Mouse (Mus musculus) A20 (cell line): ENCODE data around the gene Sf3b1.
"Not testable (repeated sequence)": the region's sequence is repeated elsewhere in the genome, so short reads cannot be mapped to it uniquely, and the experiment has no call there.

Source experiments
- DNase-seq: peaks from one replicate; pipeline ENCODE4 v3.0.0-alpha.2; 2011; ENCODE audit warnings: low read depth, low spot score

Sf3b1 gene

DNA sequence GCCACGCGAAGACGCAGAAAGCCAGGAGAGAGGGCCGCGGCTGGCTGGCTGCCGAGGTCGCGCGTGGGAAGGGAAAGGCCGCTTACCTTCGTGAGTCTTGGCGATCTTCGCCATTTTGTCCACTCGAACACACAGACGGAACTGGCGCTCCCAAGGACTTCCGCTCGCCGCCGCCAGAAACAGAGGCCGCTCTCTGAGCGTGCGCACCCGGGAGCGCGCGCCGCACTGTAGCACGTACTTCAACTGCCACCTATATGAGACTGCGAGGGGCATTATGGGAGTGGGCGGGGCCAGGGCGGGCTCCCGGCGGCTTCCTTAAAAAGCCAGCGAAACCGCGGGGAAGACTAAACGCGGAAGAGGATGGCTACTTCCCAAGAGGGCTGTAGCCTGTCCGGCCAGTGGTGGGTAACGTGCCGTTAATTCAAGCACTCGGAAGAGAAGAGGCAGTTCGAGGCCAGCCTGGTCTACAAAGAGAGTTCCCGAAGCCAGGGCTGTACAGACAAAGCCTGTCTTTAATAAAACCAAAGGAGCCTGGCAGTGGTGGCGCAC lies at the start of gene Sf3b1:
Gene Sf3b1, minus strand, starts transcription at position 229 of the 549 bp plus-strand sequence.
- peak; percentile 99 for DNase-seq

DNA sequence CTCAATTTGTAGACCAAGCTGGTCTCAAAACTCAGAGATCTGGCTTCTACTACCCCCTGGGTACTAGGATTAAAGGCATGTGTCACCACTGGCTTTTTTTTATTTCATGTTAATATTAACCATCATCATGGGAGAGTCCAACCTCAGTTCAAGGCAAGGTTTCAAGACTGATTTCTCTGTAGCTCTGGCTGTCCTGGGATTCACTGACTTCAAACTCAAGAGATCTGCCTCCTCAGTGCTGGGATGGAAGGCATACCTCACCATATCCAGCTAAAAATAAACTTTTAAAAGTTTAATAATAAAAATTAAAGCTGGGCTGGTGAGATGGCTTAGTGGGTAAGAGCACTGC lies 49.1 kb upstream of the Sf3b1 start:
- no peak for DNase-seq

DNA sequence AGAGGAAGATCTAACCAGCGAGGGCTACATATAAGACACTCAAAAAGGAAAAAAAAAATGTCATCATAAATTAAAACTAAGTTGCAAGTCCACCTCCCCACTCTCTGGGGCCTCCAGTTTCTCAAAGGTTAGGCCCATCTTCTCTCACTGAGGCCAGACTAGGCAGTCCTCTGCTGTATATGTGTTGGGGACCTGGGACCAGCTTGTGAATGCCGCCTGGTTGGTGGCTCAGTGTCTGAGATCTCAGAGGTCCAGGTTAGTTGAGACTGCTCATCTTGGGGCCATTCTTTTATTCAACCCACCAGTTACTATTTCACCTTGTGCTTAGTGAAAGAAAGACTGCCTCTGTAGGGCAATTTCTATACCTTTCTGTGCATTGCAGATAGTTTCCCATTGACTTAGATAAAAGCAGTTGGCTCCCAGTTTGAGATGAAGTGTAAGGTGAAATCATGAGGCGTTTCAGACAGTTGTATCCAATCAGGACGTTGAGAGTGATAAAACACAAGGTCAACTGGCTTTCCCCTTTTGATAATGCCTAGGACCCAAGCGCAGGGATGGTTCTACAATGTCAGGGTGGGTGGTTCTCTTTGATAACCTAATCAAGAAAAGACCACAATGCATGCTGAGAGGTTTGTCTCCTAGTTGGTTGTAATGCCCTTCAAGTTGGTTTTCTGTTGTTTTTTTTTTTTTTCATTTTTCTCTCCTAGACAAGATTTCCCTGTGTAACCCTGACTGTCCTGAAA lies 48.5 kb upstream of the Sf3b1 start:
- DNase-seq: no peak

DNA sequence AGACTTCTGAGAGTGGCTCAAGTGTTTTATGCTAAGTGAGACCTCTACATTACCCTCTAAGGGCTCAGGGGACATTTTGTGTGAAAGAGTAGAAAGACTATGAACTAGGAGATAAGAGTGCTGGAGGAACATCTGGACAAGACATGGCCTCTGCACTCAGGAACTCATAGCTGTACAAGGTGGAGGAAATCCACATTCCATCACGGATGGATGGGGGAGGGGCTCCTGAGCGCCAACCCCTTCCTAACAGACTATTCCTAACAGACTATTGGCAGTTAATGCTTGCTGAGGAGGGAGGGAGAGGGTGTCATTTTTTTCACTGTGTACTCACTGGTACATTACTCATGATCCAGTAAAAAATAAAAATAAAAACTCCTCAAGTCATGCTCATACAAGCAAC lies 47.5 kb upstream of the Sf3b1 start:
- DNase-seq: no peak

DNA sequence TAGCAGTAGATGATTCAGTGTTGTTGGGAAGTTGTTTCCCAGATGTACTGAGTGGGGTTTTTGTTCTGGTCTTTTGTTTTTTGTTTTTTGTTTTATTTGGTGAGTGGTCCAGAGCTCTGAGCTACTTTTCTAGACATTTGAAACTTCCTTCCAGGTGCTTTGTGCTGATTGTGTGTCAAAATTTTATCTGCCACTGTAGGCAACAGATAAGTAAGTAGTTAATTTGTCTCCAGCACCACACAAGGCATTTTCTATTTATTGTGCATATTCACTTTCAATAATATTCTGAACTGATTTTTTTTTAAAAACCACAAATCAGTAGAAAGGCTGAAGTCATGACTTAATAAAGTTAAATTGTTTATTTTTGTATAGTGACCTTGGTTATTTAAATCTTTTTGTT lies 45.0 kb upstream of the Sf3b1 start:
- not testable (repeated sequence) for DNase-seq

DNA sequence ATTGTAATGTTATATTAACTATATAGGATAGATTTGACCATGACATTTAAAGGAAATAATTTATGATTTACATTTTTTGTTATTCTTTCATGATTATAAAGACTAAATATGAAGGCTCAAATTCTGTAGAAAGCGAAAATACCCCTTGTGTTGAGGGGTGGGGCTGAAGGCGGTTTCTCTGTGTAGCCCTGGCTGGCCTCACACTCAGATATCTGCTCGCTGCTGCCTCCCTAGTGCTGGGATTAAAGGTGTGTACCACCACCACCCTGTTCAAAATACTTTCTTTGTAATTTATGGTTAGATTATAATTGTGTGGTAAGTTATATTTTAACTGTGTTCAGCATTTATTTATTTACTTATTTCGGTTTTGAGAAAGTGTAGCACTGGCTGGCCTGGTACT lies 34.5 kb upstream of the Sf3b1 start:
- DNase-seq: no peak

DNA sequence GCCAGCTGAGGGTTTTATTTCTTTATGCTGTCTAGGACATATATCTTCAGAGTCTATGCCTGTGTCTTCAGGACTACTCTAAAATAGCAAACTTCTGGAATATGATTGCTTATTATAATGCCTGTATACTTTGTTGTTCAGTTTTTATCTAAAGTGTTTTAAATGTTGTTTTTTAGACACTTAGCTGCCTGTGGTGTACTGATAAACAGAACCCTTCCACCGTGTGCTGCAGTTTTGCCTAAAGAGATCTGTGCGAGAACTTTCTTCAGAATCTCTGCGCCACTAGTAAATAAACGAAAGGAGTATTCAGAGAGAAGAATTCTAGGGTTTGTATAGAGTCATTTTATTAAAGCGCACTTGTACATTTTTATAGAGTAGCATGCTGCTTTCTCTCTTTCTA lies 33.8 kb upstream of the Sf3b1 start:
- no peak for DNase-seq

DNA sequence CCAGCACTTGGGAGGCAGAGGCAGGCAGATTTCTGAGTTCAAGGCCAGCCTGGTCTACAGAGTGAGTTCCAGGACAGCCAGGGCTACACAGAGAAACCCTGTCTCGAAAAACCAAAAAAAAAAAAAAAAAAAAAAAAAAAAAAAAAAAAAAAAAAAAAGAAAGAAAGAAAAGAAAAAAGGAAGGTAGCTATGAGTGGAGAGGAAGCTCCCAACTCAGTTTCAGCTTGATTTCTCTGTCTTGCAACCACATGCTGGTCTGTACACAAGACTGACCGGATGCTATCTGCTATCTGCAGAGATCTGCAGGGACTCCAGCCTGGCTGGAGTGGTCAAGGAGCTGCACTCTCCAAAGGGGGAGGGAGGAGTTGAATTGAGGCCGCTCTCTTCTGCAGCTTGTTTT lies 31.1 kb upstream of the Sf3b1 start:
- not testable (repeated sequence) for DNase-seq

DNA sequence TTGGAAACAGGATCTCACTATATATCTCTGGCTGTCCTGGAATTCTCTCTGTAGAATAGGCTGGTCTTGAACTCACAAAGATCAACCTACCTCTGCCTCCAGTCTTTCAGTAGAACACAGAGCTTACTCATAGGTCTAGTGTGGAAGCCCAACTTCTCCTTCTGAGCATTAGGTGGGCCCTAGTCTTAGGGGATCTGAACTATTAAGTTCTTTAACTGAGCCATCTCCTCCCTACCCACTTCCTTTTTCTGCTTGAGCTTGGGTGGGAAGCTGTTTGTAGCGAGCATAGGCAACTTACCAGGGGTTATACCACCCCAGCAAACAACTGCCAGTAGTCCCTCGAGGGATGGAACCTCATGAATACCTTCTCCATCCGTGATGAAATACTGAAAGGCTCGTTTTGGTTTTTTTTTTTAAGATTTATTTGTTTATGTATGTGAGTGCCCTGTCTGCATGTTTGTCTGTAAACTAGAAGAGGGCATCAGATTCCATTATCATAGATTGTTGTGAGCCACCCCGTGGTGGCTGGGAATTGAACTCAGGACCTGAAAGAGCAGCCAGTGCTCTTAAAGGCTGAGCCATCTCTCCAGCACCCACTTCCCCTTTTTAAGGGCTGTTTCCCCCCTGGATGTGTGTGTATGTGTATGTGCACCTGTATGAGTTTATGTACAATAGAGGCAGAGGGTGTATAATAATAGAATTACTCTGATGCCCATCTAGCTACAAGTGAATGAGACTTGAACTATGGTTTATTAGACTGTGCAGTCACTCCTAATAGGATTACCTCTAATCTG lies 28.2 kb upstream of the Sf3b1 start:
- DNase-seq: peak; percentile 75

DNA sequence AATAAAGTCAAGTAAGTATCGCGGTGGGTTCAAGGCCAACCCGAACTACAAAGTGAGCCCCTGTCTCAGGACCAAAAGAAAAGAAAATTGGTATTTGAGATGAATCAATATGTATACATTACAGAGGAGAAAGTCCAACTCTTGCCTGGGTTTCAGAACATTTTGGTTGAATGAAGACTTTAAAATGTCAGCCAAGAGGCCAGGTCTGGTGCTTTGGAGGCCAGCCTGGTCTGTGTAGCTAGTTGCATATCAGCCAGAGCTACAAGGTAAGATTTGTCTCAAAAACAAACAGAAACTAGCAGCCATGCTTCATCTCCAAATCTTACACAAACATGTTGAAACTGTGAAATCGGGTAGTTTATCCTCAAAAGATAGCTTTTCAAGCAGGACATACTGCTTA lies 26.3 kb upstream of the Sf3b1 start:
- DNase-seq: peak; percentile 28

DNA sequence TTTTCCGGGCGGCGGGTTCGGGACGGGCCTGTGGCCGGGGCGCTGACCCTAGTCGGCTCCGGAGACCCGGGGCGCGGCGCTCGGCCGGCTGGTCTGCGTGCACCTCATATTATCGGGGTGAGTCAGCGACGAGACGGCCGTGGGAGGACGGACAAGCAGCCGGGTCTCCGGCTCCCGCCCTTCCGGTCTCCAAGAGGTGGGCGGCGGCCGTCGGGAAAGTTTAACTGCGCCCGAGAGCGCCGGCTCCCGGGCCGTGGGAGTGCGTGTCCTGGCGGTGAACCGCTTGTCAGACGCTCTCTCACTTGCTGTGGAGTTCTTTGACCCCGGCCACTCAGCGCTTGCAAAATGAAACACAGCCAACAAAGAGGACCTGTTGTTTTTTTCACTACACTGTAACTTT lies 25.7 kb upstream of the Sf3b1 start:
- DNase-seq: no peak

DNA sequence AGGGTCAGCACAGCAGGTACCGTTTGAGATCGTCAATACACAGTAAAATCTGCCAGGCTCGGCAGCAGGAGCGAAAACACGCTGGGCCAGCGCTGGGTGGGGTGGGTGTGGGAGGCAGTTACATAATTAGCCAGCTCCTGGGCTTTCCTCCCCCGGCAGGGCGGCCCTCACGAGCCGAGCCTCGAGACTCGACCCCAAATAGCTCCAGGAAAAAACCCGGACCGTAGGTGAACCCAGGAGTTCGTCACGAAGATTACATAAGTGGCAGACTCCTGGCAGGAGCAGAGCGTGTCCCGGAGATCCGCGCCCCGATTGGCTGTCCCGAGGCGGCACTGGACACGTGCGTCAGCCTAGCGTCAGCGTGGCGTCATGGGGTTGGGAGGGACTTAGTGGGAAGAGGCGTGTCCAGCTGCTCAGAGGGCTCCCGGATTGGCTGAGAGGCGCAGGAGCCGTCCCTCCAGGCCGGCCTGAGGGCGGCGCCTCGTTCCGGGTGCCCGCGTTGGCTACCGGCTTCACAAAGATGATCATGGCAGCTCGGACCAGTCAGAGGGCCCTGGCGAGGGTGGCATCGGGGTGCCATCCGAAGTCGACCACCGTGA lies 25.2 kb upstream of the Sf3b1 start, which contains the start of gene Coq10b:
Gene Coq10b, plus strand, starts transcription at position 416 of the 599 bp plus-strand sequence.
- peak; percentile 98 for DNase-seq

DNA sequence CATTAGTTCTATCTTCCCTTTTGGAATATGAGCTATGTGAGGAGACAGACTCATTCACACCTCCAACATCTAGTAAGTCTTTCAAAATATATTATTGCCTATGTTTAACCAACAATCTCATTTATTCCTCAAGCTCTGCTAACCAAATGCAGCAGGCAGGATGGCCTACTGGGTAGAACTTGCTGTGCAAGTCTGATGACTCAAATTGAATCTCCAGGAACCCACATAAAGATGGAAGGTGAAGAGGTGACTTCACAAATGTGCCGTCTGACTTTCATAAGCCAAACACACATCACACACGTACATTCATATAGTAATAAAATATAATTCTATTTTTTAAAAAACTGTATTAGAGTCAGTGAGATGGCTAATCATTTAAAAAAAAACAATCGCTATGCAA lies 24.4 kb upstream of the Sf3b1 start:
- no peak for DNase-seq

DNA sequence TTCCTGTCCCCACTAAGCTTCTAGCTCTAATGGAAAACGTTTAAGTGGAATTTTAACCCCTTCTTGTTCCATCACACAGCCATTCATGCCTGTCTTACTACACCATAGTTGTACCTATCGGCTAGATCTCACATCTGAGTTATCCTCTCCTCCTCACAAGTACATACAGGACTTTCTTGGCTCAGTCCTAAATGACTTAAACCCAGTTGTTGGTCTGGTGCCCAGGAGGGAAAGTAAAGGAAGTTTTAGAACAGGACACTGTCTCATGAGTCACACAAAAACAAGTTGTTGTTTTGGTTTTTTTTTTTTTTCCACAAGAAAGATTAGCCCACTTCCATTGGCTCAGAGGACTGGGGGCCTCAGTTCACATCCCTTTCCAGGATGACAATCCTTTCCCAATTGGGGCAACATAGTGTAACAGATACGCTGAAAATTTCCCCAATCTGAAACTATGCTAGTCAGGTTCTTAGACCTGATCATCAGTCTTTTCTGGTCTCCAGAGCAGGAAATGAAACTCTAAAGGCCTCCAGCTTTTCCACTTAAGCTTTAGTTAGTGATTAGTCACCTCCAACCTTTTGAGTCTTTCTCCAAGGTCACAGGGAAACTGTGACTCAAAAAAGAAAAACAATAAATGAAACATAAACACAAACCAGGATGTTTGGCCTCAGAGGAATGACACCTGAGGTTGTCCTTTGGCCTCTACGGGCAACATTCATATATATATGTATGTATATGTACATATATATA lies 21.7 kb upstream of the Sf3b1 start:
- peak; percentile 10 for DNase-seq

DNA sequence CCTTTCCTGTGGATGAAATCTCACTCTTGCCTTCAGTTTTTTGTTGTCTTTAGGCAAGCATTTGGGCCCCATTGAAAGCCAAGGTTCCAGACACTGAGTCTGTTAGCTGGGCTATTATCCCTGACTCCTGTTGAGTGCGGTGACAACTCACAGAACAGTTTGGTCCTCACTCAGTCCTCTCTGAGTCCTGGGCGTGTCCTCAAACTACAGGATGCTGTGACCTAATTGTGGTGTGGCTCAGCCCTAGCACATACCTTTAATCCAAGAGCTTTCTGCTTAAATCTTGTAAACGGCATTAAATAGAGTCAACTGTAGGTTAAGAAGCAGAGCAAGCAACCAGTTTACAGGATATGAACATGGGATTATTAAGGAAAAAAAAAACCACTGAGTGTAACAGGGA lies 15.9 kb upstream of the Sf3b1 start:
- DNase-seq: no peak

DNA sequence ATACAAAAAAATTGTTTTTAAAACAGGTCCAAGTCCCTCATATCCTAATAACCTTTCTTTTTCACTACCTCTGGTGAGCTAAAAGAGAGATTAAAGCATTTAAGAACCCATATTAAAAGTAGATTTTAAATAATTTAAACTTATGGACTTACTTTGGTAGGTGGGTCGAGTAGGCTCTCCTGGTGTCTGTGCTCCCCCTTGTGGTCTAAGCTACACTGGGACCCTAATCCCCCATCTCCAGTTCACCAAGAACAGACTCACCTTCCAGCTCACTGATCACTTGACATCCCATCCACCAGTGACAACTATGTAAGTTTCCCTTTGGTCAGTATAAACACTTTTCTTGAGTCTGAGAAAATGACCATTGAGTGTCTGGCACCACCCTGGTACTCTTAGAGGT lies 15.0 kb upstream of the Sf3b1 start:
- peak; percentile 51 for DNase-seq

DNA sequence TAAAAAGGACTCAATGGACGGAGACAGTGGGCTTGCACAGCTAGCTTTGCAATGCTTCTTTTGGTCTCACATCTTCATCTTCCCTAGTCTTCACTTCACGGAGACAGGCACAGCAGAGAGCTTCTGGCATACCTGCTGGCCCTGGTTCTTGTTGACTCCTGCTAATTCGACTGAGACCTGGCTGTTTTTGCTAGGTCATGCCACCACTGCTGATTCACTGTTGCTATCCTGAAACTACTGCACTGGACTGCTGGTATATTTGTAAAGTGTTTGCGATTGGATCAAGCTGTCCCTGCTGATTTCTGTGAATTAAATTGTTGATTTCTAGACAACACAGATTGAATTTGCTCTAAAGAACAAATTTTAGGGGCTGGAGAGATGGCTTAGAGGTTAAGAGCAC lies 14.4 kb upstream of the Sf3b1 start:
- no peak for DNase-seq

DNA sequence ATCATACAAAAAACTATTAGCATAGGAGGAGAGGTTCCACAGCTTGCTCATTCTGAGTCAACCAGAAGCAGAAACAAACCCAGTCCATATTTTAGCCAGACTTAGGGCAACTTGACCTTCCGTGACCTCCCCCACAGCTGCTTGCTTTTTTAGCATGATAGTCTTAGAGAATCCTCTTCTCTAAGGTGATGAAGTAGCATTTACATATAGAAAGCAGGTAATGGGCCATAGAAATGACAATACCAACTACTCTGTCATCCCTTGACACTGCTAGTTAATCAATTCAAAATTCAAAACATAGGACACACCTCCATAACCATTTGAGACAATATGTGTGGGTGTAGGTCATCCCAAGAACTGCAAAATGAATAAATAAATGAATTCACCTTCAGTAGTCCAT lies 12.7 kb upstream of the Sf3b1 start:
- DNase-seq: no peak

DNA sequence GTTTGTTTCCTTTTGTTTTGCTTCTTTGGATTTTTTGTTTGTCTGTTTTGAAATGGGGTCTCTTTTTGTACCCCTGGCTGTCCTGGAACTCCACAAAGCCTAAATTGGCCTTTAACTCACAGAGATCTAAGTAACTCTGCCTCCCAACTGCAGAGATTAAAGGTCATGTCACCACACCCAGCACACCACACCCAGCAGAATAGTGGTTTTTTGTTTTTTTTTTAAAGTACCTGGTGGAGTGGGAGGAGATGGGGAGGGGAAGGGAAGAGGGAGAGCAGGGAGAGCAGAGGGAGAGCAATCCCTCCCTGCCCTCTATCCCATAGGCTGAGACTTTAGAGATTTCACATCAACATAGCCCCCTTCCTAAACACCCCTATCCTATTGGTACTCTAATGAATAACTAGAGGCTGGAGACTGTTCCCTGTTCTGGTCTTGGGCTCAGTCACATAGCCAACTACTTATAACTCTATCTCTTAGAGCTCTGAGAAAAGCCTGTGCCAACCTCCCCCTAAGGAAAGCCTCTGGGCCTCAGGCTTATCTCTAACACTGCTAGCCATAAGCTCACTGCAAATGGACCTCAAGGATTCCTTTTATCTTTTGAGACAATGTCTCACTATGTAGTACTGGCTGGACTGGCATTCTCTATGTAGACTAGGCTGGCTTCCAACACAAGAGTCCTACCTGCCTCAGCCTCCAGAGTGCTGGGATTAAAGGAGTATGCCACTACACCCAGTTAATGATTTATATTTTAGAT lies 3.9 kb upstream of the Sf3b1 start:
- no peak for DNase-seq

DNA sequence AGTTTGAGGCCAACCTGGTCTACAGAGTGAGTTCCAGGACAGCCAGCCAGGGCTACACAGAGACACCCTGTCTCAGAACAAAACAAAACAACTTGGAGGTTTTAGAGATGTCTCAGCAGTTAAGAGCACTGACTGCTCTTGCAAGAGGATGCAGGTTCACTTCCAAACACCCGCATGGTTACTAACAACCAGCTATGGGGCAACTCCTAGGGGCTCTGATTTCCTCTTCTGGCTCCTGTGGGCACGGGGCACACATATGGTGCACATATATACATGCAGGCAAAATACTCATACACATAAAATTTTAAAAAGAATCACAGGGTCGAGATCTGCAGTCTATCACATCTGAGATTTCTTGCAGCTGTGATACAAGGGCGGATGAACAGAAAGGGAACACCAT lies 2.2 kb upstream of the Sf3b1 start:
- no peak for DNase-seq
